27 mouse cellular contexts compared by ENCODE assay signal in genomic region chr1:188207421-188207820, GRCm38 (mm10). TPM values are rescaled to one million over a fixed set of nuclear protein-coding genes. Genes with fewer than 3 reads are reported as not detected.
DNase-seq lines count a peak whose midpoint lies in the region; ATAC-seq and TF ChIP-seq lines count a peak whose summit lies in the region.
"Had no signal": no experiment of that assay in that cellular context is flagged by ENCODE, and none has a peak within 500 bp of the region (broad histone marks: within the 10 kb centered on the region; RNA-seq: fewer than 3 reads in every experiment).

No protein-coding gene starts in this region.

- H3K4me3 ChIP-seq in forebrain, postnatal 0 days (ENCODE audit: low read depth, low read length), result no peak overlapping the region
- no peak overlapping the region for H3K4me3 ChIP-seq in forebrain, embryonic 10.5 days
- H3K4me3 ChIP-seq in limb, embryonic 10.5 days, result no peak overlapping the region
- no peak overlapping the region for H3K4me3 ChIP-seq in liver, embryonic 12.5 days
- H3K4me3 ChIP-seq: heart, embryonic 13.5 days; lung, embryonic 15.5 days; neural tube, embryonic 13.5 days had no signal

- no peak overlapping the region for H3K4me2 ChIP-seq in forebrain, postnatal 0 days (ENCODE audit: low read depth)
- no peak overlapping the region for H3K4me2 ChIP-seq in liver, embryonic 12.5 days
- H3K4me2 ChIP-seq: heart, embryonic 13.5 days; liver, embryonic 11.5 days; lung, embryonic 15.5 days; neural tube, embryonic 13.5 days had no signal

- H3K4me1 ChIP-seq in forebrain, postnatal 0 days (ENCODE audit: insufficient read depth), result no peaks in the 10 kb centered on the region
- no peaks in the 10 kb centered on the region for H3K4me1 ChIP-seq in forebrain, embryonic 10.5 days
- peaks cover 5% of the 10 kb centered on the region; the same call in 1 of the 2 replicates for H3K4me1 ChIP-seq in limb, embryonic 10.5 days
- H3K4me1 ChIP-seq in liver, embryonic 12.5 days, result no peaks in the 10 kb centered on the region
- H3K4me1 ChIP-seq: heart, embryonic 13.5 days; lung, embryonic 15.5 days had no signal

- ATAC-seq in forebrain, postnatal 0 days, result peak; percentile 70; the same call in 1 of the 2 replicates
- no peak for ATAC-seq in liver, embryonic 12.5 days
- ATAC-seq: hindbrain, embryonic 16.5 days; intestine, embryonic 16.5 days had no signal

- no peaks in the 10 kb centered on the region for H3K36me3 ChIP-seq in forebrain, postnatal 0 days (ENCODE audit: insufficient read depth)
- no peaks in the 10 kb centered on the region for H3K36me3 ChIP-seq in forebrain, embryonic 10.5 days (replicated peaks)
- H3K36me3 ChIP-seq in limb, embryonic 10.5 days, result no peaks in the 10 kb centered on the region
- H3K36me3 ChIP-seq in liver, embryonic 12.5 days, result no peaks in the 10 kb centered on the region
- H3K36me3 ChIP-seq: G1E; lung, embryonic 15.5 days; neural tube, embryonic 13.5 days had no signal

- H3K27ac ChIP-seq in forebrain, postnatal 0 days (ENCODE audit: low read depth, low read length), result no peak overlapping the region
- no peak overlapping the region for H3K27ac ChIP-seq in forebrain, embryonic 10.5 days
- no peak overlapping the region for H3K27ac ChIP-seq in limb, embryonic 10.5 days
- H3K27ac ChIP-seq in liver, embryonic 12.5 days, result no peak overlapping the region
- H3K27ac ChIP-seq: heart, embryonic 13.5 days; lung, embryonic 15.5 days; neural tube, embryonic 13.5 days had no signal

- no peaks in the 10 kb centered on the region for H3K27me3 ChIP-seq in forebrain, postnatal 0 days (ENCODE audit: insufficient read depth, low read length)
- H3K27me3 ChIP-seq in forebrain, embryonic 10.5 days (ENCODE audit: poor library complexity, severe bottlenecking), result no peaks in the 10 kb centered on the region
- no peaks in the 10 kb centered on the region for H3K27me3 ChIP-seq in limb, embryonic 10.5 days (ENCODE audit: low read depth, poor library complexity, severe bottlenecking)
- H3K27me3 ChIP-seq in liver, embryonic 12.5 days (replicated peaks), result no peaks in the 10 kb centered on the region
- H3K27me3 ChIP-seq: heart, embryonic 13.5 days; lung, embryonic 15.5 days; neural tube, embryonic 13.5 days had no signal

- TF ChIP-seq CTCF in forebrain, postnatal 0 days (IDR thresholded peaks at IDR 0.05; ENCODE audit: low read depth), result no peak

- H3K9me3 ChIP-seq in forebrain, postnatal 0 days (ENCODE audit: low read length), result no peaks in the 10 kb centered on the region
- H3K9me3 ChIP-seq in forebrain, embryonic 10.5 days, result no peaks in the 10 kb centered on the region
- no peaks in the 10 kb centered on the region for H3K9me3 ChIP-seq in limb, embryonic 10.5 days (replicated peaks)
- no peaks in the 10 kb centered on the region for H3K9me3 ChIP-seq in liver, embryonic 12.5 days (replicated peaks)
- H3K9me3 ChIP-seq: heart, embryonic 13.5 days; lung, embryonic 15.5 days; neural tube, embryonic 13.5 days had no signal

- no peak overlapping the region for H3K9ac ChIP-seq in forebrain, postnatal 0 days
- no peak overlapping the region for H3K9ac ChIP-seq in liver, embryonic 12.5 days
- H3K9ac ChIP-seq: heart, embryonic 13.5 days; lung, embryonic 15.5 days; neural tube, embryonic 13.5 days had no signal

- DNase-seq in forebrain, postnatal 0 days, result peak; percentile 13
- no peak for DNase-seq in forebrain, embryonic 10.5 days (ENCODE audit: extremely low spot score, low spot score)
- DNase-seq in kidney, postnatal 10 days, result peak; percentile 54
- DNase-seq in kidney, adult 11 months, result no peak
- peak; percentile 14 for DNase-seq in brain, adult 2 months (ENCODE audit: low read depth, low spot score)
- peak; percentile 55 for DNase-seq in limb, embryonic 10.5 days (ENCODE audit: low spot score)
- DNase-seq in ovary, postnatal 14 days (ENCODE audit: low spot score), result no peak
- DNase-seq: adrenal gland, postnatal 36 days; cerebellum, adult 2 months; heart, postnatal 4 days; left cerebral cortex, postnatal 4 days; midbrain, embryonic 14.5 days; right cerebral cortex, postnatal 25 days; thymus, postnatal 4 days had no signal

- WGBS in forebrain, postnatal 0 days, result 47% methylated on average over 6 of the region's 6 CpGs
- WGBS in forebrain, embryonic 10.5 days, result 86% methylated on average over 6 of the region's 6 CpGs
- 48% methylated on average over 6 of the region's 6 CpGs for WGBS in limb, embryonic 10.5 days
- WGBS in liver, embryonic 12.5 days (ENCODE audit: insufficient replicate concordance), result 48% methylated on average over 6 of the region's 6 CpGs

RNA-seq across cellular contexts. Expression of gene Ush2a, which starts 54.4 kb away (rescaled TPM):
- 0.08 and 0.10 TPM in 2 replicates for total RNA-seq in forebrain, postnatal 0 days (2014; rRNA removed)
- 0.10 and 0.13 TPM in 2 replicates for polyA plus RNA-seq in forebrain, postnatal 0 days (2015; fragmentation: Nextera tagmentation; extraction: Ambion mirVana)
- polyA plus RNA-seq in forebrain, embryonic 10.5 days (2016; fragmentation: Nextera tagmentation; extraction: Ambion mirVana), result 0.04 and 0.09 TPM in 2 replicates
- polyA plus RNA-seq in limb, embryonic 10.5 days (2016; fragmentation: Nextera tagmentation; extraction: Ambion mirVana), result 0.03 and 0.10 TPM in 2 replicates
- polyA plus RNA-seq in liver, embryonic 12.5 days (2016; fragmentation: Nextera tagmentation; extraction: Ambion mirVana), result 0.06 TPM in 1 of 2 replicates, not detected in the other
- total RNA-seq: gastrocnemius, adult 8-10 months; granulocyte monocyte progenitor cell, adult 5-6 weeks; megakaryocyte, adult 5-6 weeks had no signal
- polyA plus RNA-seq: G1E; spleen, adult 2 months; stomach, embryonic 14.5 days had no signal

Comparison
In these comparisons a context has a peak if more than half of its experiments do, and no peak if none do; other contexts are left out.
1. DNase-seq: peak in forebrain, postnatal 0 days (single experiment), kidney, postnatal 10 days (single experiment), brain, adult 2 months (single experiment) and limb, embryonic 10.5 days (single experiment); none in forebrain, embryonic 10.5 days (single experiment), kidney, adult 11 months (single experiment) and ovary, postnatal 14 days (single experiment).